Mouse (Mus musculus): Measurements from ENCODE around the gene Arhgap10. TPM values are rescaled to one million over a fixed set of nuclear protein-coding genes. Genes with fewer than 3 reads are reported as not detected.

Gene Arhgap10
- polyA plus RNA-seq, 1 experiment, result 17.6 TPM

- Histone ChIP-seq H3K36me3 (ENCODE audit: control insufficient read depth, insufficient read depth) (peaks cover 73% of the 10 kb centered on the region), H3K79me3 (ENCODE audit: low read depth) (no peaks in the 10 kb centered on the region), H3K27me3 (ENCODE audit: control insufficient read depth, insufficient read depth, insufficient read length) (no peaks in the 10 kb centered on the region), H3ac (ENCODE audit: control insufficient read depth, insufficient read length, low read depth) (no peak overlapping the region), H3K79me2 (ENCODE audit: control insufficient read depth, insufficient read depth) (no peaks in the 10 kb centered on the region), H3K4me3 (ENCODE audit: insufficient read depth, poor library complexity, severe bottlenecking) (no peak overlapping the region)
- peak; percentile 37 for TF ChIP-seq CTCF (IDR thresholded peaks at IDR 0.05; ENCODE audit: control insufficient read depth, insufficient read depth, insufficient read length)
- TF ChIP-seq CEBPB (IDR thresholded peaks at IDR 0.05; ENCODE audit: low read depth), result no peak
- peak; percentile 22 for TF ChIP-seq MAX (IDR thresholded peaks at IDR 0.05)
Observed at GRCm38 (mm10) chr8:77419731-77420130, 98.0 kb downstream of the Arhgap10 start.

- Histone ChIP-seq H3K36me3 (ENCODE audit: control insufficient read depth, insufficient read depth) (peaks cover 67% of the 10 kb centered on the region), H3ac (ENCODE audit: control insufficient read depth, insufficient read length, low read depth) (no peak overlapping the region), H3K27me3 (ENCODE audit: control insufficient read depth, insufficient read depth, insufficient read length) (no peaks in the 10 kb centered on the region), H3K4me3 (ENCODE audit: insufficient read depth, poor library complexity, severe bottlenecking) (no peak overlapping the region), H3K79me2 (ENCODE audit: control insufficient read depth, insufficient read depth) (no peaks in the 10 kb centered on the region), H3K79me3 (ENCODE audit: low read depth) (no peaks in the 10 kb centered on the region)
- TF ChIP-seq USF1 (IDR thresholded peaks at IDR 0.05; ENCODE audit: low read depth) (no peak), CTCF (IDR thresholded peaks at IDR 0.05; ENCODE audit: control insufficient read depth, insufficient read depth, insufficient read length) (no peak), MYOD1 (IDR thresholded peaks at IDR 0.05; ENCODE audit: control insufficient read depth, insufficient read length, low read depth) (no peak), MYOG (IDR thresholded peaks at IDR 0.05; ENCODE audit: control insufficient read depth, extremely low read depth, insufficient read length) (no peak), MAX (IDR thresholded peaks at IDR 0.05) (no peak), CEBPB (IDR thresholded peaks at IDR 0.05; ENCODE audit: low read depth) (no peak), FOSL1 (IDR thresholded peaks at IDR 0.05; ENCODE audit: insufficient read depth, low read length, poor library complexity, severe bottlenecking) (no peak)
Observed at GRCm38 (mm10) chr8:77416738-77417137, 101.0 kb downstream of the Arhgap10 start.

- H3ac ChIP-seq (ENCODE audit: control insufficient read depth, insufficient read length, low read depth), result no peak overlapping the region
- H3K27me3 ChIP-seq (ENCODE audit: control insufficient read depth, insufficient read depth, insufficient read length), result no peaks in the 10 kb centered on the region
- H3K79me3 ChIP-seq (ENCODE audit: low read depth), result no peaks in the 10 kb centered on the region
- no peak for TF ChIP-seq MYOD1 (IDR thresholded peaks at IDR 0.05; ENCODE audit: control insufficient read depth, insufficient read length, low read depth)
- TF ChIP-seq USF1 (IDR thresholded peaks at IDR 0.05; ENCODE audit: low read depth), result no peak
- no peak for TF ChIP-seq FOSL1 (IDR thresholded peaks at IDR 0.05; ENCODE audit: insufficient read depth, low read length, poor library complexity, severe bottlenecking)
- no peak for TF ChIP-seq MYOG (IDR thresholded peaks at IDR 0.05; ENCODE audit: control insufficient read depth, extremely low read depth, insufficient read length)
- no peak for TF ChIP-seq CEBPB (IDR thresholded peaks at IDR 0.05; ENCODE audit: low read depth)
- TF ChIP-seq CTCF (IDR thresholded peaks at IDR 0.05; ENCODE audit: control insufficient read depth, insufficient read depth, insufficient read length), result no peak
- TF ChIP-seq MAX (IDR thresholded peaks at IDR 0.05), result no peak
- H3K79me2 ChIP-seq (ENCODE audit: control insufficient read depth, insufficient read depth), result no peaks in the 10 kb centered on the region
- no peak overlapping the region for H3K4me3 ChIP-seq (ENCODE audit: insufficient read depth, poor library complexity, severe bottlenecking)
- peaks cover 68% of the 10 kb centered on the region for H3K36me3 ChIP-seq (ENCODE audit: control insufficient read depth, insufficient read depth)
Observed at GRCm38 (mm10) chr8:77416034-77416433, 101.7 kb downstream of the Arhgap10 start.

- H3K79me3 ChIP-seq (ENCODE audit: low read depth), result no peaks in the 10 kb centered on the region
- no peaks in the 10 kb centered on the region for H3K79me2 ChIP-seq (ENCODE audit: control insufficient read depth, insufficient read depth)
- no peak overlapping the region for H3ac ChIP-seq (ENCODE audit: control insufficient read depth, insufficient read length, low read depth)
- no peak overlapping the region for H3K4me3 ChIP-seq (ENCODE audit: insufficient read depth, poor library complexity, severe bottlenecking)
- H3K27me3 ChIP-seq (ENCODE audit: control insufficient read depth, insufficient read depth, insufficient read length), result no peaks in the 10 kb centered on the region
- TF ChIP-seq MAX (IDR thresholded peaks at IDR 0.05), result no peak
- no peak for TF ChIP-seq FOSL1 (IDR thresholded peaks at IDR 0.05; ENCODE audit: insufficient read depth, low read length, poor library complexity, severe bottlenecking)
- TF ChIP-seq MYOG (IDR thresholded peaks at IDR 0.05; ENCODE audit: control insufficient read depth, extremely low read depth, insufficient read length), result no peak
- TF ChIP-seq CTCF (IDR thresholded peaks at IDR 0.05; ENCODE audit: control insufficient read depth, insufficient read depth, insufficient read length), result no peak
- TF ChIP-seq MYOD1 (IDR thresholded peaks at IDR 0.05; ENCODE audit: control insufficient read depth, insufficient read length, low read depth), result no peak
- no peak for TF ChIP-seq CEBPB (IDR thresholded peaks at IDR 0.05; ENCODE audit: low read depth)
- no peak for TF ChIP-seq USF1 (IDR thresholded peaks at IDR 0.05; ENCODE audit: low read depth)
- H3K36me3 ChIP-seq (ENCODE audit: control insufficient read depth, insufficient read depth), result peaks cover 62% of the 10 kb centered on the region
Observed at GRCm38 (mm10) chr8:77411262-77411661, 106.5 kb downstream of the Arhgap10 start.

GRCm38 (mm10) chr8:77410394-77410793, 107.4 kb downstream of the Arhgap10 start:
- Histone ChIP-seq H3K36me3 (ENCODE audit: control insufficient read depth, insufficient read depth) (peaks cover 62% of the 10 kb centered on the region), H3K4me3 (ENCODE audit: insufficient read depth, poor library complexity, severe bottlenecking) (no peak overlapping the region), H3ac (ENCODE audit: control insufficient read depth, insufficient read length, low read depth) (no peak overlapping the region), H3K27me3 (ENCODE audit: control insufficient read depth, insufficient read depth, insufficient read length) (no peaks in the 10 kb centered on the region), H3K79me3 (ENCODE audit: low read depth) (no peaks in the 10 kb centered on the region), H3K79me2 (ENCODE audit: control insufficient read depth, insufficient read depth) (no peaks in the 10 kb centered on the region)
- TF ChIP-seq FOSL1 (IDR thresholded peaks at IDR 0.05; ENCODE audit: insufficient read depth, low read length, poor library complexity, severe bottlenecking) (no peak), USF1 (IDR thresholded peaks at IDR 0.05; ENCODE audit: low read depth) (no peak), MAX (IDR thresholded peaks at IDR 0.05) (no peak), CTCF (IDR thresholded peaks at IDR 0.05; ENCODE audit: control insufficient read depth, insufficient read depth, insufficient read length) (no peak)

GRCm38 (mm10) chr8:77408527-77409215, 109.1 kb downstream of the Arhgap10 start:
- no peaks in the 10 kb centered on the region for H3K79me3 ChIP-seq (ENCODE audit: low read depth)
- no peaks in the 10 kb centered on the region for H3K27me3 ChIP-seq (ENCODE audit: control insufficient read depth, insufficient read depth, insufficient read length)
- no peak overlapping the region for H3K4me3 ChIP-seq (ENCODE audit: insufficient read depth, poor library complexity, severe bottlenecking)
- peaks cover 57% of the 10 kb centered on the region for H3K36me3 ChIP-seq (ENCODE audit: control insufficient read depth, insufficient read depth)
- no peak overlapping the region for H3ac ChIP-seq (ENCODE audit: control insufficient read depth, insufficient read length, low read depth)
- no peaks in the 10 kb centered on the region for H3K79me2 ChIP-seq (ENCODE audit: control insufficient read depth, insufficient read depth)
- TF ChIP-seq FOSL1 (IDR thresholded peaks at IDR 0.05; ENCODE audit: insufficient read depth, low read length, poor library complexity, severe bottlenecking) (no peak), CEBPB (IDR thresholded peaks at IDR 0.05; ENCODE audit: low read depth) (no peak), MYOD1 (IDR thresholded peaks at IDR 0.05; ENCODE audit: control insufficient read depth, insufficient read length, low read depth) (no peak), MAX (IDR thresholded peaks at IDR 0.05) (no peak), CTCF (IDR thresholded peaks at IDR 0.05; ENCODE audit: control insufficient read depth, insufficient read depth, insufficient read length) (no peak), USF1 (IDR thresholded peaks at IDR 0.05; ENCODE audit: low read depth) (no peak), MYOG (IDR thresholded peaks at IDR 0.05; ENCODE audit: control insufficient read depth, extremely low read depth, insufficient read length) (no peak)
